Mouse (Mus musculus) liver, postnatal 0 days (tissue): ENCODE results near the gene Ppp2r2c. TPM values are rescaled to one million over a fixed set of nuclear protein-coding genes. Genes with fewer than 3 reads are reported as not detected.

Experiments used
- ATAC-seq: fragments of 200-750 bp; cut with Nextera tagmentation; 2 replicates; pipeline ENCODE4 v1.8.0; 2017; ENCODE audit warnings: mild to moderate bottlenecking, moderate library complexity
- DNase-seq: peaks from one replicate; pipeline ENCODE4 v3.0.0-alpha.2; 2016
- H3K27ac ChIP-seq: fragments of 300-500 bp; sonication (generic); 2 replicates; pipeline ENCODE4 v1.5.1; 2014; ENCODE audit warnings: antibody characterized with exemption, moderate library complexity, mild to moderate bottlenecking, low read depth
- H3K27me3 ChIP-seq: fragments of 300-500 bp; sonication (generic); 2 replicates; pipeline ENCODE4 v1.6.1; 2014; ENCODE audit warnings: low read length, control low read depth, mixed read lengths; ENCODE audit not compliant: insufficient read depth
- H3K36me3 ChIP-seq: fragments of 300-500 bp; sonication (generic); replicated peaks from 2 replicates; pipeline ENCODE4 v1.6.1; 2014; ENCODE audit warnings: mild to moderate bottlenecking, control low read depth, low read length, moderate library complexity, mixed read lengths; ENCODE audit not compliant: insufficient read depth
- H3K4me1 ChIP-seq: fragments of 300-500 bp; sonication (generic); 2 replicates; pipeline ENCODE4 v1.6.1; 2014; ENCODE audit warnings: antibody characterized with exemption, mild to moderate bottlenecking, control low read depth; ENCODE audit not compliant: insufficient read depth
- H3K4me2 ChIP-seq: fragments of 300-500 bp; sonication (generic); 2 replicates; pipeline ENCODE4 v1.6.1; 2014; ENCODE audit warnings: low read depth, mild to moderate bottlenecking, low read length, moderate library complexity, mixed read lengths
- H3K4me3 ChIP-seq: fragments of 300-500 bp; sonication (generic); 2 replicates; pipeline ENCODE4 v1.5.1; 2014; ENCODE audit warnings: low read depth, low read length
- H3K9ac ChIP-seq: fragments of 300-500 bp; sonication (generic); replicated peaks from 2 replicates; pipeline ENCODE4 v1.6.1; 2014; ENCODE audit warnings: mild to moderate bottlenecking, moderate library complexity
- H3K9me3 ChIP-seq: fragments of 300-500 bp; sonication (generic); 2 replicates; pipeline ENCODE4 v1.6.1; 2016; ENCODE audit warnings: mild to moderate bottlenecking, control low read depth, low read length, mixed read lengths
- CTCF ChIP-seq: sonication (generic); IDR thresholded peaks from 2 replicates; pipeline ENCODE4 v1.5.1; 2016; ENCODE audit warnings: antibody characterized with exemption, low read depth
- EP300 ChIP-seq: IDR thresholded peaks from 2 replicates; pipeline ENCODE4 v1.6.1; 2016; ENCODE audit warnings: antibody characterized with exemption, low read depth, mild to moderate bottlenecking
- WGBS: fragments of 180-500 bp; shearing (Covaris S2); extraction: QIAGEN DNeasy Blood & Tissue Kit; methylation state at CpG from one replicate; pipeline ENCODE4 v1.1.7; 2014; ENCODE audit not compliant: insufficient replicate concordance; 5-methylcytosine and 5-hydroxymethylcytosine counted together
- polyA plus RNA-seq: library from polyadenylated mRNA; unstranded; fragments of >200 nt; fragmentation: Nextera tagmentation; extraction: Ambion mirVana; gene quantifications from 2 replicates; pipeline ENCODE4 v1.2.1, GENCODE M21; 2015

The Ppp2r2c gene
- polyA plus RNA-seq, 1 experiment from 2014 or later = not detected

DNA sequence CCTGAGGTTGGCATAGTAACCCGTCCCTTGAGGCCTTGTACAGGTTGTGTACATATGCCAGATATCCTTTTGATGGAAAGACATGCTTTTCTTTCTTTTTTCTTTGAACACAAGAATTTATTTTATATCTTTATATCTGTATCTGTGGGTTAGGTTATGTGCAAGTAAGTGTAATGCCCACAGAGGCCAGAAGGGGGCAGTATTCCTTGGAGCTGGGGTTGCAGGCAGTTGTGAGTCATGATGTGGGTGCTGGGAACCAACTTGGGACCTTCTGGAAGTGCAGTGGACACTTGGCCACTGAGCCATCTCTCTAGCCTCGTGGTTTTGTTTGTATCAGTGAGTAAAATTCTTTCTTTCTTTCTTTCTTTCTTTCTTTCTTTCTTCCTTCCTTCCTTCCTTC, 74.1 kb downstream of the Ppp2r2c start:
- Histone ChIP-seq H3K36me3 (no peaks in the 10 kb centered on the region), H3K9ac (no peak overlapping the region), H3K4me2 (no peak overlapping the region), H3K4me1 (no peaks in the 10 kb centered on the region), H3K9me3 (no peaks in the 10 kb centered on the region), H3K27ac (no peak overlapping the region), H3K27me3 (no peaks in the 10 kb centered on the region), H3K4me3 (no peak overlapping the region)
- 88% methylated on average over 2 of the region's 2 CpGs for WGBS
- ATAC-seq (no peak), DNase-seq (no peak)
- TF ChIP-seq EP300 (no peak), CTCF (peak; percentile 33)

DNA sequence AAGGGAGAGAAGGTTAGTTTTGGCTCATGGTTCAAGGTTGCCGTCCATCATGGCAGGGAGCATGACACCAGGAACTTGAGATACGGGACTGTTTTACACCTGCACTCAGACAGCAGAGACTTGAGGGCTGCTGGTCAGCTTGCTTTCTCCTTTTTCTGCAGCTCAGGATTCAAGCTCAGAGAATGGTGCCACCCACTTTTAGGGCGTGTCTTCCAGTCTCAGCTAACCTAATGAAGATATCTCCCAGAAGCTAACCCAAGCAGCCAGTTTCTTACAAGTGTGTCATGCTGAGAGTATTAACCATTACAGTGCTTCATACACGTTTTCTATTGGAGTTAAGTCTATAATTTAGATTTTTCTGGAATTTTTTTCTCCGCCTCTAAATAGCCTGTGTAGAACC, 76.2 kb downstream of the Ppp2r2c start:
- 57% methylated on average over 5 of the region's 5 CpGs for WGBS
- Histone ChIP-seq H3K36me3 (no peaks in the 10 kb centered on the region), H3K4me3 (no peak overlapping the region), H3K9ac (no peak overlapping the region), H3K4me1 (no peaks in the 10 kb centered on the region), H3K4me2 (no peak overlapping the region), H3K9me3 (no peaks in the 10 kb centered on the region), H3K27ac (no peak overlapping the region), H3K27me3 (no peaks in the 10 kb centered on the region)
- ATAC-seq (no peak), DNase-seq (no peak)
- no peak for TF ChIP-seq EP300
- no peak for TF ChIP-seq CTCF

DNA sequence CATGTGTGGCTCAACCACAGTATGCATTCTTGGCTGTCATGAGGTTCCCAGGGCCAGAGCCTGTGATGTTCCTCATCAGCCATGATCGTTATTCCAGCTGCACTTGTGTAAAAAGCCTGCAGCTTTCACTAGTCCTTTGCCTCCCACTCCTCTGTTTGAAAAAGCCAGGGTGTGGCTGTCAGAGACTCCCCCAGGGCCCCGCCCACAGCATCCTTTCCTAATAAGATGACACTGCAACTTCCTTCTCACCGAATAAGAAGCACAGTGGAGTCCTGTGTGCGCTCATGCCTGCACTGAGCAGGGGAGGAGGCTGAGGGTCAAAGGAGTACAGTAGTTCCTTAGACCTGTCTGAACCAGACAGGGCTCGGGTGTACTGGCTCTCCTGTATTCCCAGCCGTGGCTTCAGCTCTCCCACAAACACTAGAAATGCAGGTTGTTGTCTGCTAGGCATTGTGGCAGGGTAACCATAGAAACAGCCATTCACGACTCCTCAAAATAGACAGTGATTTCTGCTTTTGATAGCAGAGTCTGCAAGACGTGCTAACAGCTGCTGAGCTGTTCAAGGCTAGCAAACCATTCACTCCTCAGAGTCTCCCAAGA, 76.9 kb downstream of the Ppp2r2c start:
- Histone ChIP-seq H3K9ac (no peak overlapping the region), H3K27me3 (no peaks in the 10 kb centered on the region), H3K9me3 (no peaks in the 10 kb centered on the region), H3K4me1 (no peaks in the 10 kb centered on the region), H3K27ac (no peak overlapping the region), H3K36me3 (no peaks in the 10 kb centered on the region), H3K4me2 (no peak overlapping the region), H3K4me3 (no peak overlapping the region)
- DNase-seq (no peak), ATAC-seq (no peak)
- TF ChIP-seq EP300 (no peak), CTCF (no peak)
- WGBS = 36% methylated on average over 8 of the region's 8 CpGs

DNA sequence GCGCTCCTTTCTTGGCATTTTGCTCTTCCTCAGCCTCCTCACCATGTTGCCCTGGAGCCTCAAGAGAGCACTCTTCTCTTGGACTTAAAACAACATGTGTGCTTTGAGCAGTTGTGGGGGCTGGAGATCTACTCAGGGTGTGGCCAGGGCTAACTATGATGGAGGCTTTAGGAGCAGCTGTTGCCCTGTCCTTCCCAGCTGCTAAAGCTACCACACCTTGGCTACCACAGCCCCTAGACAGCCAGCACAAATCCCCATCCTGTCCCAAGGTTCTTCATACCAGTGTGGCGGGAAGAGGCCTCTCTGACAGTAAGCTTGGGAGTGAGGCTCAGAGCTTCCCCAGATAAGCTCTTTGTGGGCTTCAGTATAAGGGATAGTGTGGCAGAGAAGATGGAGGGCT, 77.4 kb downstream of the Ppp2r2c start:
- Histone ChIP-seq H3K4me3 (no peak overlapping the region), H3K4me1 (no peaks in the 10 kb centered on the region), H3K9me3 (no peaks in the 10 kb centered on the region), H3K4me2 (no peak overlapping the region), H3K27ac (no peak overlapping the region), H3K27me3 (no peaks in the 10 kb centered on the region), H3K36me3 (no peaks in the 10 kb centered on the region), H3K9ac (no peak overlapping the region)
- WGBS = 65% methylated on average over 2 of the region's 2 CpGs
- ATAC-seq (no peak), DNase-seq (no peak)
- TF ChIP-seq CTCF (no peak), EP300 (no peak)

DNA sequence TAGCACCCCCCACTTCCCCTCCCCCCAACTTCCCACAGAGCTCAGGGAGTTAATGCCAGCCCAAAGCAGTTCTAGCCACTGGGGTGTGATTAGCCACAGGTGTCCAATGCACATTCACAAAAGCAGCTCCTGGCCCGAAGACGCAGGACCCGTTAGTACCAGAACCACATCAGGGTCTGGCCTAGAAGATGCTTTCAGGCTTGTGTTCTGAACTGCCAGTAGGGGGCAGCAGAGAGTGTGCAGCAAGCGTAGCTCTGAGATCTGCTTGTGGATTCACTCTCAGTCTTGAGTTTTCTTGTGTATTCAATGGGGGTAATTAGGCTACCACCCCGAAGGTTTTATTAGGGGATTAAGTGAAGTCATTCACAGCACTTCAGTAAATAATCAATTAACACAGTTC, 78.1 kb downstream of the Ppp2r2c start:
- Histone ChIP-seq H3K27me3 (no peaks in the 10 kb centered on the region), H3K9ac (no peak overlapping the region), H3K36me3 (no peaks in the 10 kb centered on the region), H3K4me1 (no peaks in the 10 kb centered on the region), H3K9me3 (no peaks in the 10 kb centered on the region), H3K4me3 (no peak overlapping the region), H3K27ac (no peak overlapping the region), H3K4me2 (no peak overlapping the region)
- ATAC-seq (no peak), DNase-seq (peak; percentile 59)
- TF ChIP-seq EP300 (no peak), CTCF (peak; percentile 92)
- 13% methylated on average over 5 of the region's 5 CpGs for WGBS

DNA sequence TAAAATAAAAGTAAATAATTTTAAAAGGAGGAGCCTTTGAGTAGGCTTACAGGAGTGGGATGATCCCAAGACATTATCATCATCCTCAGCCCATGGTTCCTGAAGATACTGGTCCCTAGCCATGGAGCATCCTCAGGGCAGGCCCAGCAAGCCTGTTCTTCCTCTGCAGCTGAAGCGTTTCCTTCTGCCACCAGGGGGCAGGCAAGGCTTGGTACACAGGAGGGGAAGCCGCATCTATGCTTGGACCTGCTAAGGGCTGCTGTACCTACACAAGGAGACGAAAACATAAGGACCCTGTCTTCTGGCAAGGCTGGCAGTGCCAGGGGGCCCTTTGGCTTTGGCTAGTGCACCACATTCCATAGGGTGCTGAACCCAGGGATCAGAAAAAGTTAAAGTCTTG, 80.5 kb downstream of the Ppp2r2c start:
- no peak for ATAC-seq
- no peak overlapping the region for H3K27ac ChIP-seq
- 9% methylated on average over 3 of the region's 3 CpGs for WGBS

DNA sequence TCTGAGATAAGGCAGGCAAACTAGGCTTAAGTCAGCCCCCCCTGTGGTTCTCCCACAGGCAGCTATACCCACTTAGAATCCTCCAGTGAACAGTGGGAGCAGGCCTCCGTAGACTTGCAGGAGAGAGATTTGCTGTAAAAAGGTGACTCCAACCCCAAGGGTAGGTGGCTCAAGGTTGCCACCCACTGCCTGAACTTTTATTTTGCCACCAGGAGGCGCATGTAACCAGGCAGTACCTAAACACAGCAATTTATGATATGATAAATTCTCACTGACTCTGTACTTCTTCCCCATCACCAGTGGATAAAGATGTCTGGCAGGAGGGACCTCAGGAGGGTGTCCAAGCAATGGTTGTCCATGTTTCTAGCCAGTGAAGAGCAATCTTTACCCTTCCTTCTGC, 82.6 kb downstream of the Ppp2r2c start:
- H3K27ac ChIP-seq = no peak overlapping the region
- no peak overlapping the region for H3K4me2 ChIP-seq
- no peak for ATAC-seq
- 41% methylated on average over 2 of the region's 2 CpGs for WGBS
- no peak overlapping the region for H3K9ac ChIP-seq
- no peaks in the 10 kb centered on the region for H3K4me1 ChIP-seq
- no peaks in the 10 kb centered on the region for H3K27me3 ChIP-seq
- no peaks in the 10 kb centered on the region for H3K9me3 ChIP-seq
- no peaks in the 10 kb centered on the region for H3K36me3 ChIP-seq
- TF ChIP-seq EP300 = no peak
- peak; percentile 47 for TF ChIP-seq CTCF
- H3K4me3 ChIP-seq = no peak overlapping the region
- DNase-seq = no peak

More for the DNA sequence above, 80.5 kb downstream of the Ppp2r2c start:
- no peaks in the 10 kb centered on the region for H3K9me3 ChIP-seq
- no peaks in the 10 kb centered on the region for H3K36me3 ChIP-seq
- H3K4me3 ChIP-seq = no peak overlapping the region
- TF ChIP-seq EP300 = no peak
- peak; percentile 90 for TF ChIP-seq CTCF
- peak; percentile 79 for DNase-seq
- H3K4me2 ChIP-seq = no peak overlapping the region
- no peaks in the 10 kb centered on the region for H3K4me1 ChIP-seq
- no peaks in the 10 kb centered on the region for H3K27me3 ChIP-seq
- H3K9ac ChIP-seq = no peak overlapping the region
